Mouse (Mus musculus): ENCODE measurements around the gene Gtpbp8. TPM values are rescaled to one million over a fixed set of nuclear protein-coding genes. Genes with fewer than 3 reads are reported as not detected.

The Gtpbp8 gene
- polyA plus RNA-seq, 1 experiment from 2014 or later, result 34.3 TPM

- 7% methylated on average over 8 of the region's 8 CpGs for WGBS (ENCODE audit: missing documents)
- Histone ChIP-seq H3K27ac (peak overlapping the region; percentile 68), H3K79me2 (ENCODE audit: inconsistent target) (no peaks in the 10 kb centered on the region), H3K4me3 (ENCODE audit: inconsistent target) (no peak overlapping the region), H3K36me3 (ENCODE audit: inconsistent target) (no peaks in the 10 kb centered on the region)
Observed at GRCm38 (mm10) chr16:44757700-44758099, 11.5 kb upstream of the Gtpbp8 start.

- H3K36me3 ChIP-seq (ENCODE audit: inconsistent target), result no peaks in the 10 kb centered on the region
- 58% methylated on average over 3 of the region's 3 CpGs for WGBS (ENCODE audit: missing documents)
- no peak overlapping the region for H3K27ac ChIP-seq
- no peak overlapping the region for H3K4me3 ChIP-seq (ENCODE audit: inconsistent target)
- H3K79me2 ChIP-seq (ENCODE audit: inconsistent target), result peaks cover 29% of the 10 kb centered on the region
Observed at GRCm38 (mm10) chr16:44748007-44748406, 1.8 kb upstream of the Gtpbp8 start.

DNA sequence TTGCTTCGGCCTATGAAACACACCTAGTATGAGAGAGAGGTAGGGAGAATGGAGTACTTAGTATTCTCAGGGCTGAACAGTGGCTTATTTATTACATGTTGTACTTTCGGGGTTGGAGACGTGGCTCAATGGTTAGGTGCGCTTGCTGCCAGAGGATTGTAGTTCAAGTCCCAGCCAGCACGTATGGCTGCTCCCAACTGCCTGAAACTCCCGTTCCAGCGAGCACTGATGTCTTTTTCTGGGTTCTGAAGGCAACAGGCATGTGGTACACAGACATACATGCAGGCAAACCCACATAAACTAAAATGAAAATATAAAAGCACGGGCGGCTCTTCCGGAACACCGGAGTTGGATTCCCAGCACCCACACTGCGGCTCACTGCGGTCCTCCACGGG is 695 bp downstream of the Gtpbp8 start:
- Histone ChIP-seq H3K27ac (peak overlapping the region; percentile 84), H3K4me3 (ENCODE audit: inconsistent target) (peak overlapping the region; percentile 89), H3K36me3 (ENCODE audit: inconsistent target) (peaks cover 18% of the 10 kb centered on the region; the same call in 1 of the 2 replicates), H3K79me2 (ENCODE audit: inconsistent target) (peaks cover 42% of the 10 kb centered on the region)
- WGBS (ENCODE audit: missing documents), result 7% methylated on average over 14 of the region's 14 CpGs

GRCm38 (mm10) chr16:44742753-44743152 is 3.4 kb downstream of the Gtpbp8 start:
- Histone ChIP-seq H3K79me2 (ENCODE audit: inconsistent target) (peaks cover 42% of the 10 kb centered on the region), H3K27ac (no peak overlapping the region), H3K4me3 (ENCODE audit: inconsistent target) (no peak overlapping the region), H3K36me3 (ENCODE audit: inconsistent target) (peaks cover 42% of the 10 kb centered on the region)
- 100% methylated on average over 1 of the region's 1 CpGs for WGBS (ENCODE audit: missing documents)

DNA sequence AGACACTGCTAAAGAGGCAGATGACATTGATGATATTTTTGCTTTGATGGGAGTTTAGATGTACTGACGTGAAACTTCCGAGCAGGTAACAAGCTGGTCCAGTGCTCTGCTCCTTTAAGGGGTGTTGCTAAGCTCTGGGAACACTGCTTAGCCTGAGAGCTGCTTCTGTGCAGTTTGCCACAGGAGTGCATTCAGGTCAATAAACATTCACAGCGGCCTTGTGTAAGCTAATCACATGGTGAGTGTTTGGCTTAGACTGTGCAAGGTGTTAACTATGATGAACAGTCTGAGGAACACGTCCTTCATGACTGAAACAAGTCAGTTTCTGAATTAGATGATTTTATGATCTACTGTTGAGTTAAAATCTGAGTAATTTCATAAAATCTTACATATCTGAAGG is 10.0 kb downstream of the Gtpbp8 start:
- H3K36me3 ChIP-seq (ENCODE audit: inconsistent target), result peaks cover 86% of the 10 kb centered on the region
- 95% methylated on average over 4 of the region's 4 CpGs for WGBS (ENCODE audit: missing documents)
- no peaks in the 10 kb centered on the region for H3K79me2 ChIP-seq (ENCODE audit: inconsistent target)
- no peak overlapping the region for H3K27ac ChIP-seq
- H3K4me3 ChIP-seq (ENCODE audit: inconsistent target), result no peak overlapping the region

GRCm38 (mm10) chr16:44735676-44736075 is 10.5 kb downstream of the Gtpbp8 start:
- no peaks in the 10 kb centered on the region for H3K79me2 ChIP-seq (ENCODE audit: inconsistent target)
- WGBS (ENCODE audit: missing documents), result 95% methylated on average over 5 of the region's 5 CpGs
- no peak overlapping the region for H3K4me3 ChIP-seq (ENCODE audit: inconsistent target)
- H3K36me3 ChIP-seq (ENCODE audit: inconsistent target), result peaks cover 86% of the 10 kb centered on the region
- no peak overlapping the region for H3K27ac ChIP-seq

DNA sequence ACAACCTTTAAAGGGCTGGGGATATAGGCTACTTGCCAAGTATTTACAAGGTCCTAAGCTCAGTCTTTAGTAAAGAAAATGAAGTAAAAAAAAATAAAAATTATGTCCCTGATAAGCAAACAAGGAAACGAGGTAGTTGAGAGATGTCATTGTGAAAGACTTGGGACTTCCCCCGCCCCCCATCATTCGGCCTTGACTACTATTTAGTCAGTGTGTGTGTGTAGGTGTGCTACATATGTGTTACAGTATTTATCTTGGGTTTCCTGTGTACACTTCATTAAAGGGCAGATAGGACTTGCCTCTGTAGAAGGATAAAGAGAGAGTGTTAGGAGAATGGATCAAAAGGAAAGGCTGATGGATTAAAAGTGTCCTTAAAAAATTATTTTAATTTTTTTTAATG is 12.1 kb downstream of the Gtpbp8 start:
- Histone ChIP-seq H3K4me3 (ENCODE audit: inconsistent target) (no peak overlapping the region), H3K27ac (no peak overlapping the region), H3K79me2 (ENCODE audit: inconsistent target) (peaks cover 7% of the 10 kb centered on the region; the same call in 1 of the 2 replicates), H3K36me3 (ENCODE audit: inconsistent target) (peaks cover 86% of the 10 kb centered on the region)
- 60% methylated on average over 3 of the region's 3 CpGs for WGBS (ENCODE audit: missing documents)

GRCm38 (mm10) chr16:44727525-44727924 is 18.6 kb downstream of the Gtpbp8 start:
- no peak overlapping the region for H3K4me3 ChIP-seq (ENCODE audit: inconsistent target)

DNA sequence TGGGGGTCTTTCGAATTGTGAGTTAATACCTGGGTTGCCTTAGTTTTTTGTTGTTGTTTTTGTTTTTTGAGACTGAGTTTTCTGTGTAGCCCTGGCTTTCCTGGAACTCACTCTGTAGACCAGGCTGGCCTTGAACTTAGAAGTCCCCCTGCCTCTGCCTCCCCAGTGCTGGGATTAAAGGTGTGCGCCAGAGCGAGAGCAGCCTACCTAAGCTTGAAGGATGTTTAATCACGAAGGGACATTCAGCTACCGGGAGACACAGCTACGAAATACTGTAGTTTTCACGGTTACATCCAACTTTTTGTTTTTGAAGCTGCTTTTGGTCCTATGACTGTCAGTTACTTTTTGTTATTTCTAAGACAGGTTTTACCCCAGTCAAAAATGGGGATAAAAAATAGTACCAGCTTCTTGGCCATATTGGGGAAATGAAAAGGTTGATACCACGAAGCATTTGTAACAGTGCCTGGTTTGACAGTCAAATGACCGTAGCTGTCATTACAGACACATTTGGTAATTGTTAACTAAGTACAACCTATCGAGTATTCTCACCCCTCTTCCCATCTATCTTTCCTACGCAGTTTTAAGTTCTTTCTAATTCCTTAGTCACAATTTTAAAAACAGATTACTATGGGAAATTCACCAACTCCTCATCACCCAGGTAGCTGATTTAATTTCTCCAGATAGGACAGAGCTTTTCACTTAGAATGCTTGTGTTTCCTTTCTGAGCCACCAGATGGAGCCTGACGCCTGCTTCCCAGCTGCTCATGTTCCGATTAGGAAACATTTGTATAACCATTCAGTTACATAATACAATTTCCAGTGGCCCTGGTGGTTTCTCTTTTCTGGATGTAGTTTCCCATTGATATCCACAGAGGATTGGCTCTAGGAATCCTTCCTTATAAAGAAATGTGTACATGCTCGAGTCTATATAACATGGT is 20.6 kb downstream of the Gtpbp8 start:
- Histone ChIP-seq H3K79me2 (ENCODE audit: inconsistent target) (peaks cover 69% of the 10 kb centered on the region), H3K36me3 (ENCODE audit: inconsistent target) (peaks cover 12% of the 10 kb centered on the region), H3K27ac (peak overlapping the region; percentile 78), H3K4me3 (ENCODE audit: inconsistent target) (peak overlapping the region; percentile 90)
- 39% methylated on average over 12 of the region's 14 CpGs for WGBS (ENCODE audit: missing documents)

More at GRCm38 (mm10) chr16:44727525-44727924, 18.6 kb downstream of the Gtpbp8 start:
- peaks cover 31% of the 10 kb centered on the region for H3K36me3 ChIP-seq (ENCODE audit: inconsistent target)
- H3K27ac ChIP-seq, result no peak overlapping the region
- WGBS (ENCODE audit: missing documents), result 81% methylated on average over 3 of the region's 3 CpGs
- H3K79me2 ChIP-seq (ENCODE audit: inconsistent target), result peaks cover 67% of the 10 kb centered on the region

DNA sequence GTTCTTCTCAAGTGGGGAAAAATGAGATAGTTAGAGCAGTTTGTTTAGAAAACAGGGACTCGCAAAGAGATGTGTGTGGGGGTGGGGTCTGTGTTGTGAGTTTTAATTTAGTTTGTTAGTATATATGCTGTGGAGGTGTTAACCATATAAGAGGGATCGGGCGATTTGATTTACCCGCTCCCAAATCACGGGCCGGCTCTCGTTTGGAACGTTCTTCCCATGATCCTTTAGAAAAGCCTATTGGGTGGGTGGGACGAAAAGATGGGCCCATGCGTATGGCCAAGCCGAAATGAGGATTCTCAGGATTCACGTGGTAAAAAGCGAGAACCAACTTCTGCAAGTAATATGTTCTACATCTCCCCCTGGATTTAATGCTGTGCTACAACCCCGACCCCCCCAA is 21.3 kb downstream of the Gtpbp8 start:
- 0% methylated on average over 14 of the region's 14 CpGs for WGBS (ENCODE audit: missing documents)

GRCm38 (mm10) chr16:44724083-44724787 is 21.9 kb downstream of the Gtpbp8 start, which contains the start of gene Nepro:
TSS of gene Nepro (plus strand) at chr16:44724301.
- Histone ChIP-seq H3K36me3 (ENCODE audit: inconsistent target) (peaks cover 12% of the 10 kb centered on the region; the same call in 1 of the 2 replicates), H3K4me3 (ENCODE audit: inconsistent target) (peak within 1 kb of the TSS; percentile 90), H3K27ac (peak within 1 kb of the TSS; percentile 78), H3K79me2 (ENCODE audit: inconsistent target) (peaks cover 64% of the 10 kb centered on the region)
- WGBS (ENCODE audit: missing documents), result 2% methylated on average over 43 of the region's 64 CpGs

More for the DNA sequence above, 21.3 kb downstream of the Gtpbp8 start:
- Histone ChIP-seq H3K4me3 (ENCODE audit: inconsistent target) (peak overlapping the region; percentile 90), H3K36me3 (ENCODE audit: inconsistent target) (peaks cover 14% of the 10 kb centered on the region; the same call in 1 of the 2 replicates), H3K79me2 (ENCODE audit: inconsistent target) (peaks cover 69% of the 10 kb centered on the region), H3K27ac (peak overlapping the region; percentile 78)

- H3K79me2 ChIP-seq (ENCODE audit: inconsistent target), result peaks cover 48% of the 10 kb centered on the region
- WGBS (ENCODE audit: missing documents), result 88% methylated on average over 2 of the region's 2 CpGs
- H3K27ac ChIP-seq, result no peak overlapping the region
- peaks cover 8% of the 10 kb centered on the region; the same call in 1 of the 2 replicates for H3K36me3 ChIP-seq (ENCODE audit: inconsistent target)
- no peak overlapping the region for H3K4me3 ChIP-seq (ENCODE audit: inconsistent target)
Observed at GRCm38 (mm10) chr16:44722666-44723065, 23.5 kb downstream of the Gtpbp8 start.

DNA sequence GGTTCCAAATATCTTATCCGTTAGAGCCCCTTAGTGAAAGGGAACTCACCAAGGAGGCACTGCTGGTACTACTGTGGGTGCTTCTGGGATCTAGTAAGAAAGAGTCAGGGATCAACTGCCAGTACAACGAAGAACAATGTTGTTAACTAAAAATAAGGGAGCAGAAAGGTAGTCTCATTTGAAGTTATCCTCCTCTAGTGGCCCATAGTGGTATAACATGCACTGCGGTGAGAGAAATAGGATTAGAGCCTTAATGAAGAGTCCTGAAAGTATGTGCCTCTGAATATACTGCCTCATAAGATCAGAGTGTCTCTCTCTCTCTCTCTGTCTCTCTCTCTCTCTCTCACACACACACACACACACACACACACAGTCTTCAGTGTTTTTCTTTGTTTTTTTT is 25.6 kb downstream of the Gtpbp8 start:
- Histone ChIP-seq H3K79me2 (ENCODE audit: inconsistent target) (peaks cover 27% of the 10 kb centered on the region), H3K4me3 (ENCODE audit: inconsistent target) (no peak overlapping the region), H3K36me3 (ENCODE audit: inconsistent target) (peaks cover 8% of the 10 kb centered on the region; the same call in 1 of the 2 replicates), H3K27ac (no peak overlapping the region)
- 93% methylated on average over 3 of the region's 3 CpGs for WGBS (ENCODE audit: missing documents)

GRCm38 (mm10) chr16:44719349-44719748 is 26.8 kb downstream of the Gtpbp8 start:
- Histone ChIP-seq H3K36me3 (ENCODE audit: inconsistent target) (peaks cover 8% of the 10 kb centered on the region; the same call in 1 of the 2 replicates), H3K4me3 (ENCODE audit: inconsistent target) (no peak overlapping the region), H3K27ac (no peak overlapping the region), H3K79me2 (ENCODE audit: inconsistent target) (peaks cover 16% of the 10 kb centered on the region; the same call in 1 of the 2 replicates)
- 90% methylated on average over 7 of the region's 7 CpGs for WGBS (ENCODE audit: missing documents)
